Mouse (Mus musculus): ENCODE data around the gene Fras1.
A peak's percentile ranks its signal among the peaks of the same experiment; 100 is the strongest.

- TF ChIP-seq MAFK (IDR thresholded peaks at IDR 0.05; ENCODE audit: insufficient replicate concordance, low read length) (peak; percentile 59; the same call in 1 of the 2 replicates), CTCF (conservative IDR thresholded peaks at IDR 0.05 in 1 of 2, IDR thresholded peaks at IDR 0.05 in 1 of 2; ENCODE audit: low read depth in 2 of 2, low read length in 2 of 2) (no peak), POLR2AphosphoS2 (IDR thresholded peaks at IDR 0.05; ENCODE audit: low read depth, low read length) (no peak), NRF1 (IDR thresholded peaks at IDR 0.05; ENCODE audit: low read depth, low read length) (no peak), IRF4 (IDR thresholded peaks at IDR 0.05; ENCODE audit: low read depth, low read length) (no peak), EP300 (IDR thresholded peaks at IDR 0.05; ENCODE audit: low read length) (no peak), ZKSCAN1 (IDR thresholded peaks at IDR 0.05; ENCODE audit: borderline replicate concordance, low read depth, low read length) (no peak), JUN (IDR thresholded peaks at IDR 0.05; ENCODE audit: insufficient read depth, low read depth, low read length) (no peak)
Observed at GRCm38 (mm10) chr5:96612077-96612476, 238.3 kb downstream of the Fras1 start.
